Mouse (Mus musculus) embryonic facial prominence, embryonic 12.5 days (tissue): ENCODE results near the gene Stip1. TPM values are rescaled to one million over a fixed set of nuclear protein-coding genes. Genes with fewer than 3 reads are reported as not detected.

Experiments used
- ATAC-seq: fragments of 200-750 bp; cut with Nextera tagmentation; 2 replicates; pipeline ENCODE4 v1.8.0; 2017; ENCODE audit not compliant: insufficient number of reproducible peaks, insufficient read depth, low FRiP score, low TSS enrichment
- H3K27ac ChIP-seq: fragments of 300-500 bp; sonication (generic); 2 replicates; pipeline ENCODE4 v1.5.1; 2016; ENCODE audit warnings: mild to moderate bottlenecking
- H3K27me3 ChIP-seq: fragments of 300-500 bp; sonication (generic); 2 replicates; pipeline ENCODE4 v1.6.1; 2016; ENCODE audit warnings: mild to moderate bottlenecking, moderate library complexity
- H3K36me3 ChIP-seq: fragments of 300-500 bp; sonication (generic); 2 replicates; pipeline ENCODE4 v1.6.1; 2016; ENCODE audit warnings: mild to moderate bottlenecking
- H3K4me1 ChIP-seq: fragments of 300-500 bp; sonication (generic); 2 replicates; pipeline ENCODE4 v1.6.1; 2016
- H3K4me2 ChIP-seq: fragments of 300-500 bp; sonication (generic); replicated peaks from 2 replicates; pipeline ENCODE4 v1.6.1; 2016; ENCODE audit warnings: mild to moderate bottlenecking, moderate library complexity
- H3K4me3 ChIP-seq: fragments of 300-500 bp; sonication (generic); 2 replicates; pipeline ENCODE4 v1.5.1; 2016; ENCODE audit warnings: mild to moderate bottlenecking
- H3K9ac ChIP-seq: fragments of 300-500 bp; sonication (generic); 2 replicates; pipeline ENCODE4 v1.6.1; 2016; ENCODE audit warnings: mild to moderate bottlenecking, moderate library complexity
- H3K9me3 ChIP-seq: fragments of 300-500 bp; sonication (generic); 2 replicates; pipeline ENCODE4 v1.6.1; 2016; ENCODE audit warnings: mild to moderate bottlenecking, moderate library complexity
- WGBS: fragments of 180-500 bp; shearing (Covaris S2); methylation state at CpG from one replicate; pipeline ENCODE4 v1.1.7; 2016; 5-methylcytosine and 5-hydroxymethylcytosine counted together
- polyA plus RNA-seq: library from polyadenylated mRNA; unstranded; fragments of >200 nt; fragmentation: Nextera tagmentation; extraction: Ambion mirVana; gene quantifications from 2 replicates; pipeline ENCODE4 v1.2.1, GENCODE M21; 2016

Stip1 gene
- polyA plus RNA-seq, 1 experiment from 2014 or later = 273 TPM

- ATAC-seq = peak; percentile 13
- 1% methylated on average over 35 of the region's 35 CpGs for WGBS
Observed at GRCm38 (mm10) chr19:7039088-7039720, 563 bp downstream of the Stip1 start.

GRCm38 (mm10) chr19:7034006-7034405 lies 5.8 kb downstream of the Stip1 start:
- Histone ChIP-seq H3K9ac (no peak overlapping the region), H3K4me3 (no peak overlapping the region), H3K4me2 (no peak overlapping the region), H3K9me3 (no peaks in the 10 kb centered on the region), H3K27ac (no peak overlapping the region), H3K27me3 (no peaks in the 10 kb centered on the region), H3K4me1 (peaks cover 8% of the 10 kb centered on the region), H3K36me3 (peaks cover 68% of the 10 kb centered on the region)
- 91% methylated on average over 5 of the region's 5 CpGs for WGBS
- no peak for ATAC-seq

More at GRCm38 (mm10) chr19:7039088-7039720, 563 bp downstream of the Stip1 start:
- Histone ChIP-seq H3K4me1 (peaks cover 14% of the 10 kb centered on the region), H3K9me3 (no peaks in the 10 kb centered on the region), H3K27ac (peak overlapping the region; percentile 91), H3K4me3 (peak overlapping the region; percentile 77), H3K27me3 (no peaks in the 10 kb centered on the region), H3K4me2 (peak overlapping the region; percentile 78), H3K36me3 (peaks cover 18% of the 10 kb centered on the region), H3K9ac (peak overlapping the region; percentile 89)

DNA sequence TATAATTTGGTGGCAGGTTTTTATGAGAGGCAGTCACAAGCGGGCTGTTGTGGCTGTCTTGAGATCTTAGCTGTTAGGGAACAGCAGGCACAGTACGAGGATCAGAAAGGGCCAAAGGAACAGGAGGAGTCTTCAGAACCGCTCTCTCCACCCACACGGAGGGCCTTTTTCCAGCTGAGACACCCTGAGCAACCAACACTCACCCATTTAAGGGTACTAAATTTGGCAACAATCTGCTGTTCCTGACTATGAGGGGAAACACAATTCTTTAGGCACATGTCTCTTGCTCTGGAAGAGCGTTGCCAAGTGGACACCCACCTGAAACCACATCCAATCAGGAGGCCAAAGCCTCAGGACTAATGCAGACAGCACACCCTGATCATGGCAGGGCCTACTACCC lies 10.2 kb downstream of the Stip1 start:
- H3K4me2 ChIP-seq = no peak overlapping the region
- no peaks in the 10 kb centered on the region for H3K4me1 ChIP-seq
- ATAC-seq = no peak
- H3K4me3 ChIP-seq = no peak overlapping the region
- H3K9me3 ChIP-seq = no peaks in the 10 kb centered on the region
- no peak overlapping the region for H3K27ac ChIP-seq
- peaks cover 95% of the 10 kb centered on the region for H3K36me3 ChIP-seq
- 94% methylated on average over 5 of the region's 5 CpGs for WGBS
- no peaks in the 10 kb centered on the region for H3K27me3 ChIP-seq
- H3K9ac ChIP-seq = no peak overlapping the region

DNA sequence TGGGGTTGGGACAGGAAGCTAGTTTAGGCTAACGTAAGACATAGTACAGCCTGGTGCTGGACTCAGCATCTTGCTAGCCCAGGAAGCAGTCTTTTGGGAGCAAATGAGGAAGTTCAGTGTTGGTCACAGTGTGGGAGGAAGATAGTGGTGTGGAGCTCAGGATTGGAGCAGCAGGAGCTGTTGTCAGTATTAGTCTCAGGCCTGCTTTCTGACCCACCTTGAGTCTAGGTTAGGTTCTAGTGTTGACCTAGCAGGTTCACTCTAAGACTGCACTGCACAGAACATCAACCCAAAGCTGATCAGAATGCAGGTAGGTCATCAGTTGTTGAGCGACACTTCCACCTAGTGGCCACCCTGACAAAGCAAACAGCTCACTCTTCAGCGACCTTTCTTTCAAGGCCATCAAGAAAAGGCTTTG lies 19.5 kb downstream of the Stip1 start:
- Histone ChIP-seq H3K9ac (no peak overlapping the region), H3K4me2 (no peak overlapping the region), H3K27me3 (no peaks in the 10 kb centered on the region), H3K27ac (no peak overlapping the region), H3K36me3 (peaks cover 66% of the 10 kb centered on the region), H3K9me3 (no peaks in the 10 kb centered on the region), H3K4me3 (no peak overlapping the region), H3K4me1 (no peaks in the 10 kb centered on the region)
- ATAC-seq = no peak
- 52% methylated on average over 3 of the region's 3 CpGs for WGBS

GRCm38 (mm10) chr19:7019191-7019590 lies 20.6 kb downstream of the Stip1 start, which contains the start of gene Fermt3:
TSS of gene Fermt3 (minus strand) at chr19:7019469.
- Histone ChIP-seq H3K9ac (no peak within 1 kb of the TSS), H3K4me3 (no peak within 1 kb of the TSS), H3K27ac (0 out of 2 replicates have a peak within 1 kb of the TSS, but pooled peaks have one; percentile 6), H3K27me3 (no peaks in the 10 kb centered on the region), H3K9me3 (no peaks in the 10 kb centered on the region), H3K36me3 (peaks cover 61% of the 10 kb centered on the region), H3K4me1 (no peaks in the 10 kb centered on the region), H3K4me2 (no peak within 1 kb of the TSS)
- ATAC-seq = 0 out of 2 replicates have a peak, but pooled peaks have one; percentile 23
- WGBS = 83% methylated on average over 5 of the region's 5 CpGs

GRCm38 (mm10) chr19:7018546-7018945 lies 21.2 kb downstream of the Stip1 start:
- Histone ChIP-seq H3K9ac (no peak overlapping the region), H3K36me3 (peaks cover 62% of the 10 kb centered on the region), H3K27ac (no peak overlapping the region), H3K27me3 (no peaks in the 10 kb centered on the region), H3K9me3 (no peaks in the 10 kb centered on the region), H3K4me3 (no peak overlapping the region), H3K4me1 (no peaks in the 10 kb centered on the region), H3K4me2 (no peak overlapping the region)
- 88% methylated on average over 11 of the region's 11 CpGs for WGBS
- ATAC-seq = no peak

GRCm38 (mm10) chr19:7017541-7018457 lies 22.0 kb downstream of the Stip1 start:
- H3K27ac ChIP-seq = no peak overlapping the region
- H3K9me3 ChIP-seq = no peaks in the 10 kb centered on the region
- 84% methylated on average over 12 of the region's 12 CpGs for WGBS
- no peak overlapping the region for H3K9ac ChIP-seq
- no peak for ATAC-seq
- H3K27me3 ChIP-seq = no peaks in the 10 kb centered on the region
- H3K4me1 ChIP-seq = no peaks in the 10 kb centered on the region
- H3K4me3 ChIP-seq = no peak overlapping the region
- no peak overlapping the region for H3K4me2 ChIP-seq
- H3K36me3 ChIP-seq = peaks cover 58% of the 10 kb centered on the region

- Histone ChIP-seq H3K4me1 (no peaks in the 10 kb centered on the region), H3K27me3 (no peaks in the 10 kb centered on the region), H3K4me3 (no peak overlapping the region), H3K9me3 (no peaks in the 10 kb centered on the region), H3K4me2 (no peak overlapping the region), H3K9ac (no peak overlapping the region), H3K27ac (no peak overlapping the region), H3K36me3 (peaks cover 27% of the 10 kb centered on the region)
- no peak for ATAC-seq
- 88% methylated on average over 20 of the region's 20 CpGs for WGBS
Observed at GRCm38 (mm10) chr19:7014481-7015135, 25.2 kb downstream of the Stip1 start.

DNA sequence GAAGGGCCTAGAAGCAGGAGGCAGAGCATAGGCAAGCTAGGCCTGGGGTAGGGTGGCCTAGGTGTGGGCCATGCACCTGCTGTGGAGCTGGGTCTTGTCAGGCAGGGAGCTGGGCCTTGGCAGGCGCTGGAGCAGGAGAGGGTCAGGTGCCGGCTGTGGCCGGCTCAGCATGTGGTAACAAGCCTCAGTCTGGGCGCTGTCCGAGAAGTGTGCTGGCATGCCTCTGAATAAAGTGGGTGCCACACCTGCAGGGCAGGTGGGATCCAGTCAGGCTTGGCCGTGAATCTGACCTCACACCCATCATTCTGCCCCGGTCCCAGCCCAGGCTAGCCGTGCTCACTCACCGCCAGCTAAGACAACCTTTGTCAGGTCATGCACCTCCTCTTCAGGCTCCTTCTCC lies 25.8 kb downstream of the Stip1 start:
- no peak for ATAC-seq
- Histone ChIP-seq H3K9ac (no peak overlapping the region), H3K27me3 (no peaks in the 10 kb centered on the region), H3K36me3 (peaks cover 20% of the 10 kb centered on the region), H3K27ac (no peak overlapping the region), H3K9me3 (no peaks in the 10 kb centered on the region), H3K4me3 (no peak overlapping the region), H3K4me2 (no peak overlapping the region), H3K4me1 (no peaks in the 10 kb centered on the region)
- 85% methylated on average over 9 of the region's 9 CpGs for WGBS

DNA sequence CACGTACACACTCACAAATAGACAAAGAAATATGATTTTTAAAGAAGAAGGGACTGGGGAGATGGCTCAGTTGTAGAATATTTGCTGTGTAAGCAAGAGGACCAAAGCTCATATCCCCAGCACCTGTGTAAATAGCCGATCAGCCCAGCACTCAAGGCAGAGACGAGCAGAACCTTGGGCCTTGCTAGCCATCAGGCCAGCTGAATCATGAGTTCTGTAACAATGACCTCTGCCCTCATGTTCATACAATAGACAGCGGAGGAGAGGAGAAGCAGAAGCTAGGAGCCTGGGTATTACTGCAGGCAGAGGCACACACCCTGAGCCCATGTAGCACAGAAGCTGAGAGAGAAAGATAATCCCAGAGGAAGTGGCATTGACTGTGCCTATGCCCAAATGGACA lies 27.3 kb downstream of the Stip1 start:
- no peaks in the 10 kb centered on the region for H3K9me3 ChIP-seq
- H3K27me3 ChIP-seq = no peaks in the 10 kb centered on the region
- H3K27ac ChIP-seq = no peak overlapping the region
- peaks cover 15% of the 10 kb centered on the region for H3K36me3 ChIP-seq
- ATAC-seq = no peak
- H3K4me1 ChIP-seq = no peaks in the 10 kb centered on the region
- WGBS = 82% methylated on average over 4 of the region's 4 CpGs
- no peak overlapping the region for H3K9ac ChIP-seq
- no peak overlapping the region for H3K4me3 ChIP-seq
- no peak overlapping the region for H3K4me2 ChIP-seq

DNA sequence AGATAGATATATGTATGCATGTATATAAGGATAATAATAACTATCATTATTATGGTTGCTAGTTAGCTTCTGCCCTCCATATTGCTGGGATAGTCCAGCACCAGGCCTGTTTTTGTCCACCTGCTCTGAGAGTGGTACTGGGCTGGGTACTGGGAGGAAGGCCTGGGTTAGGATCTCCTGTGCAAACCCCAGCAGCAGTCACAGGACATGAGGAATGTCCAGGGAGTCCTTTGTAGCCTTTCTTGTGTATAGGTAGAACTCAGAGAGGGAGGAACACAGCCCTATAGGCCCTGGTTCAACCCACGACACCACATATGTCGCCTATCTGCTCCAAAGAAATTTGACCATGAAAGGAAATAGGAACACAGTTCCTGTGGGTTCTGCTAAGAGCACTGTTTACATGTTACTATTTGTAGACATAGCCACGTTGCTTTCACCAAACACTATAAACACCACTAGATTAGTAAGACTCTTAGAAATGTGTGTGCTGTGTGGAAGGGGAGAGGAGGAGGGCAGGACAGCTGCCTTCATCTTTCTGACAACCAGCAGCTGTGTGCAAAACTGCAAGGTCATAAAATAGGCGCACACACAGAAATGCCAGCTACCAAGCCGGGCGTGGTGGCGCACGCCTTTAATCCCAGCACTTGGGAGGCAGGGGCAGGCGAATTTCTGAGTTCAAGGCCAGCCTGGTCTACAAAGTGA lies 32.7 kb downstream of the Stip1 start:
- H3K36me3 ChIP-seq = no peaks in the 10 kb centered on the region
- no peaks in the 10 kb centered on the region for H3K4me1 ChIP-seq
- H3K9me3 ChIP-seq = no peaks in the 10 kb centered on the region
- no peak for ATAC-seq
- H3K27ac ChIP-seq = no peak overlapping the region
- H3K4me2 ChIP-seq = no peak overlapping the region
- no peaks in the 10 kb centered on the region for H3K27me3 ChIP-seq
- no peak overlapping the region for H3K4me3 ChIP-seq
- no peak overlapping the region for H3K9ac ChIP-seq
- WGBS = 86% methylated on average over 9 of the region's 9 CpGs
